Mouse (Mus musculus) heart, embryonic 12.5 days (tissue): ENCODE measurements around the gene Rnaset2b. TPM values are rescaled to one million over a fixed set of nuclear protein-coding genes. Genes with fewer than 3 reads are reported as not detected.
A peak's percentile ranks its signal among the peaks of the same experiment; 100 is the strongest.
"Not testable (repeated sequence)": the region's sequence is repeated elsewhere in the genome, so short reads cannot be mapped to it uniquely, and the experiment has no call there.

Source experiments
- ATAC-seq: fragments of 200-750 bp; cut with Nextera tagmentation; 2 replicates; pipeline ENCODE4 v1.8.0; 2017; ENCODE audit warnings: moderate TSS enrichment, moderate library complexity; ENCODE audit not compliant: insufficient number of reproducible peaks, low FRiP score
- H3K27ac ChIP-seq: fragments of 300-500 bp; sonication (generic); 2 replicates; pipeline ENCODE4 v1.5.1; 2016; ENCODE audit warnings: mild to moderate bottlenecking, moderate library complexity; ENCODE audit not compliant: poor library complexity, severe bottlenecking
- H3K27me3 ChIP-seq: fragments of 300-500 bp; sonication (generic); replicated peaks from 2 replicates; pipeline ENCODE4 v1.6.1; 2016; ENCODE audit warnings: mild to moderate bottlenecking, moderate library complexity
- H3K36me3 ChIP-seq: fragments of 300-500 bp; sonication (generic); 2 replicates; pipeline ENCODE4 v1.6.1; 2016; ENCODE audit warnings: mild to moderate bottlenecking, moderate library complexity
- H3K4me1 ChIP-seq: fragments of 300-500 bp; sonication (generic); replicated peaks from 2 replicates; pipeline ENCODE4 v1.6.1; 2016; ENCODE audit warnings: mild to moderate bottlenecking
- H3K4me2 ChIP-seq: fragments of 300-500 bp; sonication (generic); 2 replicates; pipeline ENCODE4 v1.6.1; 2016; ENCODE audit warnings: mild to moderate bottlenecking, moderate library complexity
- H3K4me3 ChIP-seq: fragments of 300-500 bp; sonication (generic); 2 replicates; pipeline ENCODE4 v1.5.1; 2016; ENCODE audit warnings: mild to moderate bottlenecking
- H3K9ac ChIP-seq: fragments of 300-500 bp; sonication (generic); 2 replicates; pipeline ENCODE4 v1.6.1; 2016; ENCODE audit warnings: mild to moderate bottlenecking, moderate library complexity
- H3K9me3 ChIP-seq: fragments of 300-500 bp; sonication (generic); replicated peaks from 2 replicates; pipeline ENCODE4 v1.6.1; 2016; ENCODE audit warnings: mild to moderate bottlenecking, moderate library complexity
- WGBS: fragments of 180-500 bp; shearing (Covaris S2); methylation state at CpG from one replicate; pipeline ENCODE4 v1.1.7; 2016; 5-methylcytosine and 5-hydroxymethylcytosine counted together
- polyA plus RNA-seq: library from polyadenylated mRNA; unstranded; fragments of >200 nt; fragmentation: Nextera tagmentation; extraction: Ambion mirVana; gene quantifications from 2 replicates; pipeline ENCODE4 v1.2.1, GENCODE M21; 2016

Rnaset2b gene
- polyA plus RNA-seq, 1 experiment from 2014 or later = 227 TPM

DNA sequence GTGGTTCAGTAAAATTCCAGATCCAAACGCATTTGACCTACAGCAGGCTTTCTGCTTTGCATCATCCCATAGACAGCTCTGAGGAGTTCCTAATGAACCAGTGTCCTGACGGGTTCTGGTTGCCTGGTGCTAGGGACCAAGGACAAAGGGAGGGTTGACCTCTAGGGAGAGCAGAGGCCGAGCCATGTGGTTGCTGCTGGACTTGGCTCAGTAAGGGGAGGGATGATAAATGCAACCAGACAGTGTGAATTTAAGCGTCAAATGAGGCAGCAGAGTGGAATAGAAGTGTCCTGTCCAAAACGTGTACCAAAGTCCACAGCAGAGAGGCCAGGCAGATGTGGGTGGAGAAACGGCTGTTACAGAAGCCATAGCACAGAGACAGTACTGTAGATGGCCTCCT, 25.1 kb downstream of the Rnaset2b start:
- H3K36me3 ChIP-seq, H3K4me1 ChIP-seq, H3K27ac ChIP-seq, H3K27me3 ChIP-seq, H3K4me2 ChIP-seq, H3K9ac ChIP-seq, H3K4me3 ChIP-seq, H3K9me3 ChIP-seq, ATAC-seq: not testable (repeated sequence)
- whole genome bisulfite sequencing = no CpG with 5 or more reads among the region's 6 CpGs

- not testable (repeated sequence) for H3K9me3 ChIP-seq, H3K27ac ChIP-seq, H3K9ac ChIP-seq, H3K4me2 ChIP-seq, H3K36me3 ChIP-seq, H3K27me3 ChIP-seq, H3K4me3 ChIP-seq, ATAC-seq, H3K4me1 ChIP-seq
- 82% methylated on average over 8 of the region's 8 CpGs for WGBS
These were observed 26.4 kb downstream of the Rnaset2b start for GRCm38 (mm10) chr17:6996826-6997225.

- not testable (repeated sequence) for ATAC-seq, H3K36me3 ChIP-seq, H3K9me3 ChIP-seq, H3K4me1 ChIP-seq, H3K4me3 ChIP-seq, H3K9ac ChIP-seq, H3K4me2 ChIP-seq, H3K27ac ChIP-seq, H3K27me3 ChIP-seq
- WGBS = 42% methylated on average over 2 of the region's 7 CpGs
These were observed 27.5 kb downstream of the Rnaset2b start for GRCm38 (mm10) chr17:6997778-6998490.

DNA sequence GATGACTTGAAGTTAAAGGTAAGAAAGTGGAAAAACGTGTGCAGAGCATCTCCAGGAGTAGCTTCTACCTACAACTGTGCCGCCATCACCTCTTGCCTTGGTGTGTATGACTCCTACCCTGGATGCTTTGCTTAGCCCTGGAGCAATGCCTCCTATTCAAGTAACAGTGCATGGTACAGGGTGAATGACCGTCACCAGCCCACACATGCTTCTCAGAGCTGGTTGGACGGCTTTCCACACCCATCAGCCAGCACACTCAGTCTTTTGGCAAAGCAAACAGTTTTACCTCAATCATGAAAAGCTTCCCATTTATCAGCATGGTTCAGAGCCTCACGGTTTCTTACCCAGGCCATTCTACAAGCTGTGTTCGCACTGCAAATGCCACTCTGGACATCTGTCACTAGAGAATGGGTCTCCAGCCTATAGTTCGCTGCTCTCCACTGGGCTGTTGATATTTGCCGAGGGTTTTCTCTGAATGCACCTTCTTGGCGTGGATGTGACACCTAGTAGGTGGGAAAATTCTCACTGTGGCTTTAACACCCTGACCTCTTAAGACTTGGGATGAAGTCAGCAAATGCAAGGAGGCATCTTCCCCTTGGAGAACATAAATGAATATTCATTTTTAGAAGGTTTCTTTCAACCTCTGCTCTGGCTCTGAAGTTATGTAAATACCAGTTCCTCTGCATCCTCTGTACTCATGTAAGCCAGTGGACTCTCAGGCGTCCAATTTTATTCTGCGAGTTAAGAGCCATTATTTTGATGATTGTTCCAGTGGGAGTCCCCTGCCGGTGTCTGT, 31.6 kb downstream of the Rnaset2b start:
- H3K4me2 ChIP-seq, H3K36me3 ChIP-seq, H3K27ac ChIP-seq, H3K9ac ChIP-seq, H3K9me3 ChIP-seq, H3K27me3 ChIP-seq, H3K4me1 ChIP-seq, H3K4me3 ChIP-seq, ATAC-seq: not testable (repeated sequence)
- WGBS = 78% methylated on average over 7 of the region's 12 CpGs

- WGBS = no CpG with 5 or more reads among the region's 3 CpGs
- not testable (repeated sequence) for H3K27me3 ChIP-seq, H3K4me2 ChIP-seq, H3K9me3 ChIP-seq, H3K4me1 ChIP-seq, H3K9ac ChIP-seq, H3K27ac ChIP-seq, H3K4me3 ChIP-seq, H3K36me3 ChIP-seq
- ATAC-seq = peak; percentile 73
These were observed 33.0 kb downstream of the Rnaset2b start for GRCm38 (mm10) chr17:7003392-7003791.

DNA sequence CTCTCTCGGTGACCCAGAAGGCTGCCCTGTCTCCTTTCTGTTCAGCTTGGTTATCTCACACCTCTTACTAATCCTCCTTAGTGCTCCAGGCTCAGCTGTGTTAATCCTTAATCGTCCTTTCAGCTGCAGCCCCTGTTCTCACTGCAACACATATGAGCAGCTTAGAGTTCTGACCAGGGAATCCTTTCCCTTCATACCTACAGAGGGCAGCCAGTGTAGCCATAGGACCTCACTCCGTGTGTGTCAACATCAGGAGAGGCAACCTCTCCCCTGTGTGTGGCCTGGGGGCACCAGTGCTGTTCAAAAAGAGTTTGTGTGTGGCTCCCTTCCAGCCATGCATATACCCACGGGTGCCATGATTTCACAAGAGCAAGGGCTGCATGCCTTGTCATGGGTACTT, 35.2 kb downstream of the Rnaset2b start:
- H3K9me3 ChIP-seq, H3K4me3 ChIP-seq, H3K36me3 ChIP-seq, H3K4me1 ChIP-seq, ATAC-seq, H3K27ac ChIP-seq, H3K27me3 ChIP-seq, H3K9ac ChIP-seq, H3K4me2 ChIP-seq: not testable (repeated sequence)
- 33% methylated on average over 3 of the region's 4 CpGs for WGBS

GRCm38 (mm10) chr17:7008885-7009284, 38.5 kb downstream of the Rnaset2b start:
- H3K27ac ChIP-seq, H3K36me3 ChIP-seq, H3K9ac ChIP-seq, H3K9me3 ChIP-seq, H3K4me1 ChIP-seq, H3K27me3 ChIP-seq, ATAC-seq, H3K4me3 ChIP-seq, H3K4me2 ChIP-seq: not testable (repeated sequence)

DNA sequence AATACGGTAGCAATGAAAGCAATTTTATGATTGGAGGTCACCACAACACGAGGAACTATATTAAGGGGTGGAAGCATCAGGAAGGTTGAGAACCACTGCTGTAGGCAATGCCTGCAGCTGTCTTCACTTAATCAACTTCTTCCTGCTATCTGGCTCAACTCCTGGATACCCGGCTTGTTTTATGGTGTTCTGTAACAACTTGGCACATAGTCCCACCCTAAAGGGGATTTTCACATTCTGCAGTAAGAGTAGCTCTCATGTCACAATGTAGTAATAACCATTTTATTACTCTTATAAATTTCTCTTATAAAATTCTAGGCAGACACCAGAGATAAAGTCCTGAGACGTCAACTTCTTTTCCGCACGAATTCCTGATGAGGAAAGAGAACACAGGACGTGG, 39.0 kb downstream of the Rnaset2b start:
- not testable (repeated sequence) for H3K4me2 ChIP-seq, H3K36me3 ChIP-seq, H3K9ac ChIP-seq, ATAC-seq, H3K9me3 ChIP-seq, H3K27ac ChIP-seq, H3K4me3 ChIP-seq, H3K4me1 ChIP-seq, H3K27me3 ChIP-seq
- no CpG with 5 or more reads among the region's 7 CpGs for WGBS

DNA sequence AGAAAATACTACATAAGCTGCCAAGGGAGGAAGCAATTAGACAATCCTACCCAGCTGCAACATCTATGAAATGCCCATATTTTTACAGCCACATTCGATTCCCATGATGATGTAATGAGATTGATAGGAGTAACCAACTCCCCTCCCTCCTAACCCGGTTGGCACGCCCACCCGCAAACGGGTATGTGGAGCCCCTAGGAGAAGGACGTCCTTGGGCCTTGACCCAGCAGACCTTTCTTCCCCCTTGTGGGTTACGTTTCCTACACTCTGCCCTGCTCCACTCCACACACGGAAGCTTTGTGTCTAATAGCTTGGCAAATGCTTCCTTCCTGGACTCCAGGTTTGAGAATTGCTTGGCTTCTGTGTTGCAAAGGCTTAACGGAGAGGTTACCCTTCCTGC, 39.5 kb downstream of the Rnaset2b start:
- H3K27ac ChIP-seq, ATAC-seq, H3K9me3 ChIP-seq, H3K36me3 ChIP-seq, H3K27me3 ChIP-seq, H3K4me2 ChIP-seq, H3K4me1 ChIP-seq, H3K9ac ChIP-seq, H3K4me3 ChIP-seq: not testable (repeated sequence)
- 79% methylated on average over 7 of the region's 9 CpGs for WGBS

GRCm38 (mm10) chr17:7014190-7014589, 43.8 kb downstream of the Rnaset2b start:
- H3K4me3 ChIP-seq, H3K36me3 ChIP-seq, H3K4me1 ChIP-seq, H3K9ac ChIP-seq, H3K4me2 ChIP-seq, H3K9me3 ChIP-seq, H3K27me3 ChIP-seq, ATAC-seq, H3K27ac ChIP-seq: not testable (repeated sequence)
- WGBS = no CpG with 5 or more reads among the region's 1 CpGs

DNA sequence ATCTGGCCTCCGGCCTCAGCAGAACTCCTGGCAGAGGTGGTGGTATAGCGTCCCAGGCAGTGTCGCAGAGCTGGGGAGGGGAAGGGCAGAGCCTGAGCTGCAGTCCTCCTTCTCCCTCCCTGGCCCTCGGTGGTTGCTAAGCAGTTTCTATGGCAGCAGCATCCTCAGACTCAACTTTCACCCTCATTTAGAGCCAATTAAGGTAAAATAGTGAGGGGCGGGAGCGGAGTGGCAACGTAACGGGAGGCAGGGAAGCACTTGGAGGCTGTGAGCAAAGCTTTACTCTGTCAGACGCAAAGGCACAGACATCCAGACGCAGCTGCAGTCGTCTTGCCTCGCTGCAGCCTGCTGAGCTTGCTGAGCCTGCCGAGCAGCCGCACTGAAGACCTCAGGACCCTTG, 54.8 kb downstream of the Rnaset2b start, which contains the start of gene Gm1604a:
Gene Gm1604a (plus strand): TSS at position 312 of the 400 bp plus-strand sequence.
- H3K36me3 ChIP-seq, H3K9me3 ChIP-seq, H3K4me3 ChIP-seq, ATAC-seq, H3K4me1 ChIP-seq, H3K27ac ChIP-seq, H3K4me2 ChIP-seq, H3K27me3 ChIP-seq, H3K9ac ChIP-seq: not testable (repeated sequence)
- WGBS = 32% methylated on average over 6 of the region's 14 CpGs
